Mouse (Mus musculus) lung, postnatal 10 days (tissue): ENCODE data around the gene 1700023F06Rik.

Experiments
- DNase-seq: peaks from one replicate; pipeline ENCODE4 v3.0.0; 2021

Gene 1700023F06Rik

GRCm38 (mm10) chr11:103208458-103208857 lies at the start of gene 1700023F06Rik:
Gene 1700023F06Rik (minus strand): TSS chr11:103208558.
- DNase-seq = no peak

- DNase-seq = peak; percentile 42
These were observed 49.7 kb upstream of the 1700023F06Rik start for GRCm38 (mm10) chr11:103257938-103258481.

GRCm38 (mm10) chr11:103253605-103254004 lies 45.2 kb upstream of the 1700023F06Rik start:
- DNase-seq = no peak

GRCm38 (mm10) chr11:103252380-103252779 lies 44.0 kb upstream of the 1700023F06Rik start:
- DNase-seq = peak; percentile 44

- no peak for DNase-seq
These were observed 42.0 kb upstream of the 1700023F06Rik start for GRCm38 (mm10) chr11:103250324-103250723.

GRCm38 (mm10) chr11:103249509-103249908 lies 41.2 kb upstream of the 1700023F06Rik start:
- no peak for DNase-seq

- DNase-seq = no peak
These were observed 40.5 kb upstream of the 1700023F06Rik start for GRCm38 (mm10) chr11:103248837-103249236.

- peak; percentile 93 for DNase-seq
These were observed 39.3 kb upstream of the 1700023F06Rik start for GRCm38 (mm10) chr11:103247504-103248177.

GRCm38 (mm10) chr11:103246731-103247290 lies 38.5 kb upstream of the 1700023F06Rik start:
- no peak for DNase-seq

- DNase-seq = peak; percentile 74
These were observed 37.8 kb upstream of the 1700023F06Rik start for GRCm38 (mm10) chr11:103246081-103246730.

GRCm38 (mm10) chr11:103244856-103245255 lies 36.5 kb upstream of the 1700023F06Rik start:
- DNase-seq = no peak

GRCm38 (mm10) chr11:103240740-103241139 lies 32.4 kb upstream of the 1700023F06Rik start:
- no peak for DNase-seq

- no peak for DNase-seq
These were observed 29.4 kb upstream of the 1700023F06Rik start for GRCm38 (mm10) chr11:103237757-103238156.

GRCm38 (mm10) chr11:103236903-103237302 lies 28.5 kb upstream of the 1700023F06Rik start:
- no peak for DNase-seq

- no peak for DNase-seq
These were observed 28.1 kb upstream of the 1700023F06Rik start for GRCm38 (mm10) chr11:103236431-103236830.

- DNase-seq = peak; percentile 78
These were observed 27.3 kb upstream of the 1700023F06Rik start for GRCm38 (mm10) chr11:103235702-103236101.

GRCm38 (mm10) chr11:103234447-103234846 lies 26.1 kb upstream of the 1700023F06Rik start:
- no peak for DNase-seq

GRCm38 (mm10) chr11:103232966-103233365 lies 24.6 kb upstream of the 1700023F06Rik start:
- DNase-seq = peak; percentile 93

- DNase-seq = no peak
These were observed 23.0 kb upstream of the 1700023F06Rik start for GRCm38 (mm10) chr11:103231367-103231766.

GRCm38 (mm10) chr11:103230626-103231025 lies 22.3 kb upstream of the 1700023F06Rik start:
- no peak for DNase-seq

GRCm38 (mm10) chr11:103229608-103230007 lies 21.2 kb upstream of the 1700023F06Rik start:
- no peak for DNase-seq

GRCm38 (mm10) chr11:103223951-103224456 lies 15.6 kb upstream of the 1700023F06Rik start:
- DNase-seq = no peak

- DNase-seq = no peak
These were observed 15.1 kb upstream of the 1700023F06Rik start for GRCm38 (mm10) chr11:103223444-103223843.
